Mouse (Mus musculus) spleen, postnatal 10 days (tissue): Measurements from ENCODE around the gene Flvcr2.

Source experiments
- DNase-seq, 2 experiments: peaks; one replicate each; pipeline ENCODE4 v3.0.0; 2021 to 2022; ENCODE audit warnings: low spot score in 2 of 2

The Flvcr2 gene

DNA sequence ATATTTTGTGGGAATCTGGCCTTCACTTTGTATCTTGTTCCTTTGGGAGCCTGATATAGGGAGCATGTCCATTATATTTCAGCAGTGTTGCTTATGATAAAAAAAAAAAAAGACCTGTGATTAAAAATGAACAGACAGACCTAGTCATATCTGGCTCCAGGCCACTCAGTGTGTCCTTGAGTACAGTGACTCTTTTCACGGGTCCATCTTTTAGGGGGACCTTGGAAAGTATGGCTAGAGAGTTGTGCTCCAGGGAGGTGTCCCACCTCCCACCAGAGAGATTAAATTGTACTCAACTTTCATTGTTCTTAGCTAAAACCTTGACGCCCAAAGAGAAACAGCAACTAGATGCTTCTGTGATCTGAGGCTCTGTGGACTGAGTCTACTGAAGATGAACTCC is 47.8 kb downstream of the Flvcr2 start:
- DNase-seq, result no peak

DNA sequence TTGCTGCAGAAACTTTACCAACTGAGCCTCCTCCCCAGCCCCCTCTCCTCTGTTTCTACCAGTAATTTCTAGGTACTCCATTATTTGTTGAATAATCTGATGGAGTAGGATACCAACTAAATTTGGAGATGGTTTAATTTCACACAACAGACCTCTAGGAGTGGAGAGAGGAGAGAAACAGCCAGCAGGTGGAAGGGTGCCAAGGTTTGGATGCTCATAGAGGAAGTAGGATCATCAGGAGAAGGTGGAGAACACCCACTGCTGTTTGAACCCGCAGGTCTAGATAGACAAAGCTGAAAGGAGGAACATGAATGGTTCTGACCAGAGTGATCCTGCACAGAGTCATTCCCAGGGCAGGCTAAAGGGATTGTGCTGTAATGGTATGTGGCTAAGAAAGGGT is 49.2 kb downstream of the Flvcr2 start:
- no peak for DNase-seq

DNA sequence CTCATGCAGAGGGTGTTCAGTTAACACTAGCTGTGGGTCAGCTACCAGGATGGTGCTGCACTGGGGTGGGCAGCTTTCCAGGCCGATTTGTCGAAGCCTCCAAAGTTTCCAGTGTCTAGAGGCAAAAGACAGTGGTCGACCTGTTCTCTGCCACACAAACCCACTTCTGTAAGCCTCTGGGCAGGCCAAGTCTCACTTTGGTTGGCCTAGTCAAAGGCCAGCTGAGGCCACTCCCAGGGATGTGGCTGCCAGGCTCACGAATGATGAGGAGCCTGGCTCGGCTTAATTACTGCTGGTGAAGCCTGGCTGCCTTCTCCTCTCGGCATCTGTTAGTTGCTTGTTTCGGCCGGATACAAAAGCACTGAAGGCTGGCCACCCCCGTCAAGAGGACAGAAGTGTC is 53.7 kb downstream of the Flvcr2 start:
- DNase-seq, result no peak

DNA sequence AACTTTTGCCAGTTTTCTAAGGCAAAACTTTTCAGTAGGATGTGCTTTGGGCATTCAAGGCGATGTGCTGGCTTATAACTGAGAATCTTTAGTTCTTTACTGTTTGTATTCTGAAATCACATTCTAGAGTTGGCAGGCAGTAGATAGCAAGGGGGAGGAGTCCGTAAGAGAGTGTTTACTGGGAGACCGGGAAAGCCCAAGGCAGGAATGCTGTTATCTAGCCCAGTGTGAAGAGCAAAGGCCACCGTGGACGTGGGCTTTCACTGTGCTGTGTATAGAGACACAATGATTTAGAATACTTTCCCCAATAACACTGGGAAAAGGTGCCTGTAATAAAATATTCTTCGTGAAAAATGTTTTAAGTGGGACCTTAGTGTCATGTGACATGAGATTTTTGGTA is 63.4 kb downstream of the Flvcr2 start:
- no peak for DNase-seq

DNA sequence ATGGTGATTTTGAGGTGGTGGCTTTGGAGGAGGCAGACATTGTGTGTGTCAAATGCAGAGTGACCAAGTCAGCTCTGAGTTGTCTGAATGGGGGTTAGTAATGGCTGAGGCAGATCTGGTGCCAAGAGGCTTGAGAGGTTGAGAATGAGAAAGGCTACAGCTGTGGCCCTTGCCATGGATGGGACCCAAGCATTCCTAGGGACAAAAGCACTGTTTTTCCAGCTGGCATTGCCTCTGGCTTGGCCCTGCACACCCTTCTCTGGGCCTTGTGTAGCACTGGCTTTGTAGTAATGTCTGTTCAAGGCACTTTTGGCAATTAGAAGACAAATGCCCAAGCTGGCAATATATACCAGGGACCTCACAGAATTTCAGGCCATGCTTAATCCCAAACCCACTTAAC is 64.6 kb downstream of the Flvcr2 start:
- DNase-seq, result no peak

DNA sequence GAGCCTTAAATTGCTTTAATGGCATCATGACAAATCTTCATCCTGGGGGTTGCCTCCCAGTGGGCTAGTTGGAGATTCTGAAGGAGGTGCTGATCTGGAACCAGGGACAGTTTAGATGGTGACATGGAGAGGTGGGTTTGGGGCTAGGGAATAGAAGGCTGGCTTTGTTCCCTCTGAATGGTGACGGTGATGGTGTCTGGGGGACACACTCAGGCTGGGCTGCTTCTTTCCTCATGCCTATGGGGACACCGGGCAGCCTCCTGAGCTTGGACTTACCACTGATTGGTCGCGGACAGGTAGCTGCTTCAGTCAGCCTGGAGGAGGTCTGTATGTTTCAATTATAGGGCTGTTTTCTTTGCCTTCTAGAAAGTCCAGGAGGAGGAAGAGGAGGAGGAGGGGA is 65.3 kb downstream of the Flvcr2 start:
- DNase-seq, result no peak

DNA sequence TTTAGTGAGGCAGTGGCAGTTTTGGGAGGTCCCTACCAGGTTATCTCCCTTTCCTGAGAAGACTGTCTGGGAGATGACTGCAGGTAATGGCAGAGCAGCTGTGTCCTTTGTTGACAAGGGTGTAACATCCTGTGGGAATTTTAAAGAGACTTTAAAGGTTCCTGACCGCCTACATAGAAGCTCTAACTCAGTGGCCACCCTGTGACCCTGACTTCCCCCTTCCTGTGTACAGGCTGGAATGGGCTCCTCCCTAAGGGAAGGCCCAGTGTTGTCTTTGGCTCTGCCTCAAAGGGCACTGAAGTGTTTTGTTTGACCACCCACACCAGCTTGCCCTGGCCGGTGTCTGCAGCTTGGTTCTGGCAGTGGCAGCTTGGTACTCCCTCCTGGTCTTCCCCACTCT is 67.3 kb downstream of the Flvcr2 start:
- DNase-seq, result no peak

DNA sequence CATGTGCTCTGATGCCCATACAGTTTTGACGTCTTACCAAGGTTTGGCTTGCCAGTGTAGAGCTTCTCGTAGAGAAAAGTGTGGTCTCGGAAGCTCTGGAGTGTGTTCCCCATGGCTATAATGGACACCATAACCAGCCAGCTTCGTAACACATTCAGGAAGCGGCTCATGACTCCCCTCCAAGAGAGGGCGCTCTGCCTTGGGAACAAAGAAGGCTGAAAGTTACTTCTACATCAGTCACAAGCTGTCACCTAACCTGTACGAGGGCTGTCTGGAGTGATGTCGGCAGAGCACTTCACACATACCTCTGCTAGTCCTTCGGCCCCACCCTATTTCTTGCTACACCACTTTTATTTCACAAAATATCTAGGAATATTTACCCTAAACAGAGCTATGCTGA is 75.7 kb downstream of the Flvcr2 start:
- no peak for DNase-seq

DNA sequence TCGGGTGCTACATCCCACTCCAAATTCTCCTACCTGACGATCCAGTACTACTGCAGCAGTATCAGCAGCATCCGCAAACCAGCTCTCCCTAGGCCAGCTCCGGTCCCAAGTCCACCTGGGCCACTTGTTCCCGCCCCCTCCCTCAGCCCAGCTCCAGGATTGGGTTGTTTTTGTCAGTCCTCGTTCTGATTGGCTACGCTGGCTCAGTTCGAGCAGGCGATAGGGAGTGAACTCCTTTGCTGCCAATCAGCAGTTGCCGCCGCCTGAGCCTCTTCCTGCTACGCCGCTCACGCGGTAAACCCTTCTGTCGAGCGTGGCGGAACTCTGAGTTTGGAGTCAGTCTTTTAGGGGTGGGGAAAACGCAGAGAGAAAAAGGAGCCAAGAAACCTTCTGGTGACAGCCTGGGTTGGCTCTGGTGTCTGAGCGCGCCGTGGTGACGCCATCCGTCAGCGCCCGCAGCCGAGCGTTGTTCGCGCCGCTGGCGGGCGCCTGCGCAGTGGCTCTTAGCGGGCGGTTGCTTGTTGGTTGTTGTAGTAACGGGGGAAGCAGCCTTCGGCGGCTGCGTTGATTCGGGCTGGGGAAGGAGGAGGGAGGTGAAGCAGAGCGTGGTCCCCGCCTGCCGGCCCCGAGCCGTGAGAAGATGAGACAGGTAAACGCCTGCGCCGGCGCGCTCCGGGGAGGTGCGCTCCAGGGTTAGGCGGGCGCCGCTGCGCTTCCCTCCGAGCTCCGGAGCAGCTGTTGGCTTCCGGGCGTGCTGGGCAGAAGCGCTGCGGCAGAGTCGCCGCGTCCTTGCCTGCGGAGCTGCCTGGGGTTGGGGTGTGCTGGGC is 78.3 kb downstream of the Flvcr2 start, which contains the start of the genes Erg28 and Ttll5:
TSS of gene Erg28 (minus strand) at position 113 of the 827 bp plus-strand sequence.
TSS of gene Ttll5 (plus strand) at position 222 of the 827 bp plus-strand sequence.
- DNase-seq, result peak; percentile 94 to 96

DNA sequence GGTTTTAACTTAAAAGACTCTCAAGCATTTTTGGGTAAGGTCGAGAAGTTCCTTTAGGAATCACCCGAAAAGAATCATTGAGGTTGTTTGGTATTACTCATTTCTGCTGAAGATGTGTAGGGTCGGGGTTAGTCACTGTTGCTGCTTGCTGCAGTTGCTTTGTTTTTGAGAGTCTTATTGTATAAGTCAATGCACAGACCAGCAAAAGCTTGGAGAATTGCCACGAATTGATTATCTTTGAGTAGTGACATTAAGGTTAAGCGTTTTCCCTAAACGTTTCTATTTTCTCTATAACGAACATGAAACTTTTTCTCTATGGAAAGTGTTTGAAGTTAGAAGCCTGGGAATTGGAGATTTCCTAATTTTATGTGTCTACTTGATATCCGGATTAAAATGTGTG is 79.0 kb downstream of the Flvcr2 start:
- DNase-seq, result no peak

DNA sequence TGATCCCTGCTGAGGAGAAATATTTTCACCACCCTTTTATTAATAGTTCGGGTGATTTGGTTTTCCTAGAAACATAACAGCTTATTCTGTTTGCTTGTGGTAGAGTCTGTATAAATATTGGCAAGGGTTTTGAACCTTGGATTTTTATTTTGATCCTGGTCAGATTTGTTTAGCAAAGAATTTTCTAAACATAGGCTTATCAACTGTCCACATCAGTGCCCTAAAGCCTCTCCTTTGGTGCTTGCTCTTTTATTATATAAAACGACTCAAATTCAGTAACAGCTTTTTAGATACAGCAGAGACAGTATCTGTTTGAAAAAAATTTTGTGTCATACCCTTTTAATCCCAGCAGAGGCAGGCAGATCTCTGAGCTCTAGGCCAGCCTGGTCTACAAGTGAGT is 79.5 kb downstream of the Flvcr2 start:
- DNase-seq, result no peak

DNA sequence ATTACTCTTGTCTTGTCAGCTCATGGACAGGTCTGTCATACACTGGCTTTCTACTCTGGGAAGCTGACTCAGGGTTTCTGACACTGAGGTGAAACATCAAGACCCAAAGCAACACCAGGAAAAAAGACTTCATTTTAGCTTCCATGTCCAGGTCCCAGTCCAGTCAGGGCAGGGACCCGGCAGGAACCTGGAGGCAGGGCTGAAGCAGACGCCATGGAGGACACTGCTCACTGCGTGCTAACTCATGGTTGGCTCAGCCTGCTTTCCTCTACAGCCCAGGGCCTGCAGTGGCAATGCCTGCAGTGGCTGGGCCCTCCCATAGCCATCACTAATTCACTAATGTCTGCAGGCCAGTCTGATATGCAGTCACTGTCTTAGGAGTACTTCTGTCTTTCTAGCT is 82.5 kb downstream of the Flvcr2 start:
- no peak for DNase-seq

DNA sequence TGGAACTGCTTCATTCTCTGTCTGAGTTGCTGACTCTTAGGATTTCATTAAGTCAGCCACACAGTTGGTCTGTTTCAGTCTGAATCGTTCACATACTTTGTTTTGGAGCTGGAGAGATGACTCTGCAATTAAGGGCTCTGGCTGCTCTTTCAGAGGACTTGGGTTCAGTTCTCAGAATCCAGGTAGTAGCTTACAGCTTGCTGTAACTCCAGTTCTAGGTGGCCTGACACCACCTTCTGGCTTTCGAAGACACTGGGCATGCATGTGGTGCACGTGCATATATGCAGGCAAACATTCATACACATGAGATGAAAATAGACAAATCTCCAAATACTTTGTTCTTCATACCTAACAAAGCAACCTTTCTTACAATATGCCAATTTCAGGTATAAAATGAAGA is 83.5 kb downstream of the Flvcr2 start:
- DNase-seq, result no peak

DNA sequence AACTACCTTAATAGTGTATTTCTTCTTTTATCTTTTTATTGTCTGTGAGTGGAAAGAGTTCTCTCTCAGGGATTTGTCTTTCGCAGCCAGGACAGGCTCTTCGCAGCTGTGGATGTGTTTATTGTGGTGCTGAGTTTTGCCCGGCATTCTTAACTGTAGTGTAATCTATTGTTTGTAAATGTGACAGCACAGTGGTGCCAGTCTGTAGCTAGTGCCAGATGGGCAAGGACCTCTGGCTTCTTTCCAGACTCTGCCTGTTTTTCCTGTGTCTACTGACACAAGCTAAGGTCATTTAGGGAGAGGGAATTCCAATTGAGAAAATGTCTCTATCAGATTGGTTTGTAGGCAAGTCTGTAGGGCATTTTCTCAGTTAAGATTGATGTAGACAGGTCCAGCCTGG is 84.4 kb downstream of the Flvcr2 start:
- no peak for DNase-seq

DNA sequence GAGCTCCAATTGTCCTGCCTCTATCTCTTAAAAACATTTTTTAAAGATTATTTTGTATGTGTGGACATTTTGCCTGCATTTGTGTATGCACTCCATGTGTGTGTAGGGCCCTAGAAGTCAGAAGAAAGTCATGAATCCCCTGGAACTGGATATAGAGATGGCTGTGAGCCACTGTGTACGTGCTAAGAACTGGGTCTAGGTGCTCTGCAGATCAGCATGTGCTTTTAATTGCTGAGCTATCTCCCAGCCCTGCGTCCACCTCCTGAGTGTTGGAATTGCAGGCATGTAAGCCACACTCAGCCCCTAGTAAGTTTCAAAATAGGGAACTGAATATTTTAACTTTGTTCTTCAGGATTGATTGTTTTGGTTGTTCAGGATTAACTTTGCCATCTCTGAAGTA is 88.2 kb downstream of the Flvcr2 start:
- no peak for DNase-seq

DNA sequence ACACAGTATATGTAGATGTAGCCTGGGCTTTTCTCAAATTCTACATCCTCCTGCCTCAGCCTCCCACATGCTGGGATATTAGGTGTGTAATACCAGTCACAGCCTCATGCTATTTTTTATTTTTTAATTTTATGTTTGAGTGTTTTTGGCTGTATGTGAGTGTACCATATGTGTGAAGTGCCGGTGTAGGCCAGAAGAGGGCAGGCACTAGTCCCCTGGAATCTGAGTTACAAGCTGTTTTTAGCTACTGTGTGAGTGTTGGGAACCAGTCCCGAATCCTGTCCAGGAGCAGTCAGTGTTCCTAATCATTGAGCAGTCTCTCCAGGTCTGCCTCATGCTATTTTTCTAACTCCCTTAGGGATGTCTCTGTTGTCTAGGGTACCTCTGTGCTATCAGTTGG is 91.4 kb downstream of the Flvcr2 start:
- DNase-seq, result no peak

DNA sequence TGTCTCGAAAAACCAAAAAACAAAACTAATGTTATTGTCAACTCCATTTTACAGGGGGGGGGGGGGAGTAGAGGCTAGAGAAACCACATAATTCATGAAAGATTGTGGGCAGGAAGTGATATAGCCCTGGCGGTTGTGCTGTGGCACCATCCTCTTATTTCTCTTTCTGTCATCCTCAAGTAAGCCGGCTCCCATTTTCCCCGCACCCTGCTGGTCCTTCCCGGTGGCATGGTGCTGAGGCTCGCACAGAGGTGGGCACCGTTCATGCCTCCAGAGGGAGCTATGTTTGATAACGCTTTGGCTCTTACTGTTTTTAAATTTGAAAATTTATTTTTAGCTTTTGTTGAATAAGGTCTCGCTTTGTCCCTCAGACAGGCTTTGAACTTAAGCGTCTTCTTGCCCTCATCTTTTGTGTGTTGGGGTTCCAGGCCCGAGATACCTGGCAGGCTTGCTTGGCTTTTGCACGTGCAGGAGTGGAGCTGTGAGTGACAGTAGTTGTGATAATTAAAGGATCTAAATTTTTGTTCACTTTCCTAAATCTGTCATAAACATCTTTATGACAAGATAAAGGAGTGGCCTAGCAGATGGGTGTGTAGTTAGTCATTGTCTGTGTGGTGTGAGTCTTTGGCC is 93.1 kb downstream of the Flvcr2 start:
- no peak for DNase-seq

DNA sequence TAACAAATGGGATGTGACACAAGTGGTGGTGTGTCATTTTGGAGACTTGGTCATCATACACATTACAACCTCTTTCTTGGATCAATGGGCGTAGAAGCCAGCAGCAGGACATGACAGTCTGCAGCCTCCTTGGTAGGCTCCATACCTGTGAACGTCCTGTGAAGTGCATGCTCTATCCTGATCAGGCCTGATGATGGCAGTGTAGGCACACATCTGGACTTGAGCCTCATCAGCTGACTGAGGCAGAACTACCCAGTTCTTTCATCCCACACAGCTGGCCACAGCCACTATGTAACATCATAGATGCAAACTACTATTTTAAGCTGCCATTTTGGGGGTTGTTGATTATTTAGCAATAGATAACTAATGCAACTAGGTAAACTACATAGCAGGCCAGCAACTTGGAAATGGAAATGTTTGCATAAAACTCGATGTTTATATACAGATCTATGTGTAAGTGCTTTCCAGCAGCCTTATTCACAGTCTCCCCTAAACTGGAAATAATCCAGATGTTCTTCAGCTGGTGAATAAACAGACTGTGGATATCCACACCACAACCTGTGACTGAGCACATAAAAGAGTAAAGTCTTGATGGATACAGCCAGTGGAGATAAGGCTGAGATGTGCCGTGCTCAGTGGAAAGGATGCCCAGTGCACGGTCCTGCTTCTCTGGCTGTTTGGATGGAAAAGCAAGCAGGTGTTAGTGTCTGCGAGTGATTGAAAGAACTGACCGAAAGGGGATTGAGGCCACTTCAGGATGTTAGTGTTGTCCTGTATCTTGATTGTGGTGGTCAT is 102.0 kb downstream of the Flvcr2 start:
- no peak for DNase-seq

DNA sequence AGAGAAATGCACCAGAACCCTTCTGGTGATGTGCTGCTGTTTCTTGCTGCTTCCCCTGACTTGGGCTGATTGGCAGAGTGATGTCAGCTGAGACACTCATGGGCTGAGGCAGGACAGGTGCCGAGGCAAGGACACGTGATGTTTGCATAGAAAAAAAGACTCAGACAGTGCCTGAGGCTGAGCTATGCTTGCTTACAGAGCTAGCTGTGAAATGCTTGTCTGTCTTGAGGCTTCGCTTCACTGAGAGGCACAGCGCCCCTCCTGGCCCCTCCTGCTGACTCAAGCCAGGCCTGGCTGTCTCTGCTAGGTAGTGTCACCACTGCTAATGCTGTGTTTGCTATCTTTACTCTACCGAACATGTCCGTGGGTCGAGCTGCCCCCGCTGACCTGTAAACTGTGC is 104.3 kb downstream of the Flvcr2 start:
- no peak for DNase-seq

DNA sequence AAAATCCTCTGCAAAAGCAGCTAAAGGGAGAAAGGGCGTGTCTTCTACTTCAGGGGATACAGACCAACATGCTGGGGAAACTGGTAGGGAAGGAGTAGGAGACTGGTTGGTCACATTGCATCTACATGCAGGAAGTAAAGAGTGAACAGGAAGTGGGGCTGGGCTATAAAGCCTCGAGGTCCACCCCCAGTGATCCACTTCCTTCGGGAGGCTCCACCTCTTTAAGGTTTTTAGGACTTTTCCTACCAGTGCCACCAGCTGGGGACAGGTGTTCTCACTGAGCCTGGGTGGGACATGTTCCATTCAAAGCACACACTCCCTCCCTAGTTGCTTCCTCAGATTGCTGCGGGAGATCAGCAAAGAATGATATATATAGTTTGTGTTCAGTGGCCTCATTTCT is 107.5 kb downstream of the Flvcr2 start:
- no peak for DNase-seq

DNA sequence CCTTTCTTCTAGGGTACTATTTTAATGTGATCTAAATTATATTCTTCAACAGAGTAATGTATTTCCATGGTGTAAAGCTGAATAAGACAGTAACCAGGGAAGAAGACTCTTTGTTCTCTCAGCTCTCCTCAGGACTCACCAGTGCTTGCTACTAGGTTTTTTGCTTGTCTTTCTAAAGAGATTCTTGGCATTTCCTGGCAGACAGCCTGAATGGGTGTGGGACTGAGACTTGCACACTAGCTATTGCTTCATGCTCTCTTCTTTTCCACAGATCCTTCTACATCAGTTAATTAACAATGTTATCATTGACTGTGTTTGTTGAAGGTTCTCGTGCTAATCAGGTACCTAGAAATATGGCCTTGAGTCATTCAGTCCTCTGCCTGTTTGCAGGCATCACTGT is 107.9 kb downstream of the Flvcr2 start:
- no peak for DNase-seq

DNA sequence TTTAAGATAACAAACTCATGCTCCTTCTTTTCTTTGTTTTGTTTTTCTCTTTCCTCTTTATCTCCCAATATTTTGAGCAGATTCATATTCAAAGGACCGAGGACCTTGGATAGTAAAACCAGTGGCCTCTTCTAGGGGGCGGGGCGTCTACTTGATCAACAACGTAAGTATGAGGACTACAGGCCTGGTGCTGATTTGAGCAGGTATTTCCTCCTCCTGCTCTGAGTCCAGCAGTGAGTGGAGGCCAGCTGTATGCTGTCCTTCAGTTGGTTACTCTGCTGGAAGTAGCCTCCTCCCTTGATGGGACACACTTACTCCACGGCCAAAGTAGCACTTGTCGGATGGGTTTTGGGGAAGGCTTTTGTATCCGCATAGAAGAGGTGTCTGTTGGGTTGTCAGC is 111.0 kb downstream of the Flvcr2 start:
- no peak for DNase-seq

DNA sequence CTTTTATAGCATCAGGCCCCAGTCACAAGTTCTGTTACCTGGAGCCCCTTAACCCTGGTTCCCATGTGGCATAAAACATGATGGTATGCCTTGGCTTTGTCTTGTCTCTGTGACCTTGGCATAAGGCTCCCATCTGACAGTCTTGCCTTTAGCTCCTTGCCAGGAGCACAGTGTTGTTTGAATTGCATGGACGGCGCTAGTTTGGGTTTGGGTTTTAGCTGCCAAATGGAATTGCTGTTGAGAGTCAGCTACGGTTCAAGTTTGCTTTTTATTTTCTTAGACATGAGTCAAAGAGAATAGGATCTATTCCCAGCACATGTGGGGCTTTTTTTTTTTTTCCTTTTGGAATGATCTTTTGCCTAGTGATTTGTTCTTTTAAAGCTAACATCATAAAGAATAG is 112.8 kb downstream of the Flvcr2 start:
- no peak for DNase-seq
